Mouse (Mus musculus): ENCODE measurements at regions not wholly inside any gene's neighbourhood (a gene's known extent, or its start where the extent isn't known, plus 50 kb on each side); places are given as distances from the start of the nearest gene placed in this dataset.

DNA sequence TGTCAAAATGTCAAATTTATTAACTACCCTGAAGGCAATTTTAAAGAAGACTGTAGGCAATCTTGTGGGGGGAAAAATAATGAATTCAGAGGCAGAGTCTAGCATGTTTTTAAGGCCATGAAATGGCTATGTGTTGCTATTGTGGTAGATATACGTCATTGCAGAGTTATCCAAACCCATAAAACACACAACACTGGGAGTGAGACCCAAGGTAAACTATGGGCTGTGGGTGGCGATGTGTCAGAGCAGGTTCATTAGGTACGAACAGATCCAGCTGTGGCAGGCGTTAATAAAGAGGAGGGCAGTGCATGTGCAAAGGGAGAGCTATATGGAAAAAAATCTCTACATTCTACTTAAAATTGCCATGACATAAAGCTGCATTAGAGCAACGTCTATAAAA is 189.4 kb upstream of the Btg1 start:
- DNase-seq (ENCODE audit: low read depth): no peak

DNA sequence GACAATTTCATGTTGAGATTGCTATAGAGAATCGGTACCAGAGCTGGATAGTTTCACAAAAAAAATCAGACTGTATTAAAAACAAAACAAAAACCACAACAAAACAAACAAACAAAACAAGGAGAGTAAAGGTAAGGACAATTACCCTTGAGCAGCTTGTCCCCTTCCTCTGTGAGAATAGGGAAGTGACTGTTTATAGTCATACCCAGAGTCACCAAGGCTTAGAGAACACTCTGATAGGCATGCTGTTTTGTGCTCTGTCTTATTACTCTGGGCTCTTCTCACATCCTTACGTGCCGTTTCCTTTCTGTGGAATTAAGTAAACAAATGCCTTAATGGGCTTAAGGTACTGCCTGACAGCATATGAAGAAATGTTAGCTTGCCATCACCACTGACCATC is 186.7 kb upstream of the Btg1 start:
- DNase-seq (ENCODE audit: low read depth): no peak

DNA sequence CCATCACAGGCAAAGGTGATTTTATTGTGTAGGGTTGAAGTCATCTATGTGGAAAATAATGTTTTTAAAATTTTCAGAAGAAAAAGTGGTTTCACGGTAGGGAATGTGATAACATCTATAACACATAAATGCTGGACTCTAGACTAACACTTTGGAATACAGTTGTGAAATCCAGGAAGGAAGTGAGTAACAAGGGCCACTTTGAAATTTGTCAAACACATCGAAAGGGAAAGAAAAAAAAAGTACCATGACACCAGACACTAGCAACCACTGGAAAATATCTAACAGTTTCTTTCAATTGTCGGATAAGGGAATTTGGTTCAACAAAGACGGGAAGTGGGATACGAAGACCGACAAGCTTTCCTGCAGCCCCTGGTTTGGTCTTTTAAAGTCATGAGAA is 181.7 kb upstream of the Btg1 start:
- DNase-seq (ENCODE audit: low read depth): no peak

DNA sequence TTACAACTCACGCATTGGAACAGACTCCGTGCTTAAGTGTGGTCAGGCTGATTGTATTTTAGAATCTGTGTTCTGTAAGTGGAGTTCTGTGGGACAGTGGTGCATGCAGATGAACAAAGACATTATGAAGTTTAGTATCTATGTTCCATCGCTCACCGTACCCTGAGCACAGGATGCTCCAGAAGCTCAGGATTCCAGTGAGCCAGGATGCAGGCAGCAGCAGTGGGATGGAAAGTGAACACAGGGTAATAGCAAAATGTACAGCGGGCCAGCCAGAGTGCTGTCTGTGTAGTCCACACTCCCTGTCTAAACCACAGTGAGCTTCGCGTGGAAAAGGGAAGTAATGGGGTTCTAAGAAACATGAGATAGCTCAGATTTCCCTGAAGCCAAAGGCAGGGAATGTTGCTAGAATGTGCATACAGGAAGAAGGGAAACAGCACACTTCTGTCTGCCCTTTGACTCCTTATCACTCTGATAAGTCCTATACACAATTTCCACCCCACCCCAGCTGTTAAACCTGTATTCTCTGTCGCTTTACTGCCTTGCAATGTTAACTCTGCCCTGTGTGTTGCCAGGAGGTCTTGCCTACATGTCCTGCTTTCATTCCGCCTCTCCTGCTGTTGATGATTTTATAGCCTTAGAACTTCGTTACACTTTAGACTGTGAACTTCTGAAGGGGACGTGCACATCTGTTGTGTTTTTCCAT is 178.3 kb upstream of the Btg1 start:
- DNase-seq (ENCODE audit: low read depth): no peak

DNA sequence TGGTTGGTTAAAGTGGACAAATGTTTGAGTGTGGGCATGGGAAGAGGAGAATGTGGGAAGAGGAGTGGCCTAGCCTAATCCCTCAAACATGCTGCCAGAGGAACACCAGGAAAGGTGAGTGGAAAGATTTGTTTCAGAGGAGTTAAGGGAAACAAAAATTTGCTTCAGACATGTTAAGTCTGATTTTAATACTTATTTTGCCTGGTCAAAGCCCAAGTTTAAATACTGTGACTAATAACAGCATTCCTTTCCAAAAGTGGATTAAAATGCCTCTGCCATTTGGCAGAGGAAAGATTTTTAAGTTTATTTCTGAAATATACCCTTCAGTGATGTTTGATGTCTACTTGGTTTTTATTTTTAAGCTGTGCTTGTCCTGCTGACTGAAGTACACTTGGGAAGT is 174.6 kb upstream of the Btg1 start:
- DNase-seq (ENCODE audit: low read depth): no peak

DNA sequence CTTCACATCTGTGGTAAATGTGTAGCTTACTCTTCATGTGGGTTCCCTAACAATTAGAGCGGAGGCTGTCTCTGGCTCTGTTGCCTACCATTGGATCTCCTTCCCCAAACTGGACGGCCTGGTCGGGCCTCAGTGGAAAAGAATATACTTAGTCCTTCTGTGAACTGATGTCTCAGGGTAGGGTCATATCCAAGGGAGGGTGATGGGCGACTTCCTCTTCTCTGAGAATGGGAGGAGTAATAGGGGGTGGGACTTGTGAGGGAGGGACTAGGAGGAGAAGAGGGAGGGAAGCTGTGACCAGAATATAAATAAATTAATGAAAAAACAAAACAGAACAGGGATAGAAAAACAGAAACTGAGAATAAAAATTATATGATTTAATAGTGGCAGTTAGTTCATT is 166.5 kb upstream of the Btg1 start:
- DNase-seq (ENCODE audit: low read depth): no peak

DNA sequence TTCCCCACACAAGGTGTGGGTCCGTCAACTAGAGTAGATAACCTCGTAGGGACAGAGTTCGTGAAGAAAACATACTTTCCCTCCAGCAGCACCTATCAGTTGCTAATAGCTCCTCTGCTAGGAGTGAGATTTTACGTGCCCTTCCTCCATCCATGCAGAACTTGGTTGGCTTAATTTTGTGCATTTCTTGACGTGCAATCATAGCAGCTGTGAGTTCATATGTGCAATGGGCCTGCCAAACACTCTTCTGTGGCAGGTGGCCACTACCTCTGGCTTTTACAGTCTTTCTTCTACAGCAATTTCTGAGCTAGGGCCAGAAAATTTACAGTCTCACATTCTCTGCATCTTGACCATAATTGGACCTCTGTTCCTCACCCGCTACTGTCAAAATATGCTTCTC is 161.9 kb upstream of the Btg1 start:
- no peak for DNase-seq (ENCODE audit: low read depth)

DNA sequence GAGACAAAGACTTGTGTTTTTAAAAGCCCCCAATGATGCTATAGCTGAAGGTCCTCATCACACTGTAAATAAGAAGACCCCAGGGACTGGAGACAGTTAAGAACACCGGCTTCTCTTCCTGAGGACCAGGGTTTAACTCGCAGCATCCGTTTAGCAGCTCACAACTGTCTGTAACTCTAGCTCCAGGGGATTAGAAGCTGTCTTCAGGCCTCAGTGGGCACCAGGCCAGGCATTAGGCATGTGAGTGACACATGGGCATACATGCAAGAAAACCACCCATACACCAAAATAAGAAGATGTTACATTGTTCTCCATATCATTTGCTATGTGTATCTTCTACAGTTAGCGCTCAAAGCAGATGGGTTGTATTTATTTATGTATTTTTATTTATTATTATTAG is 158.3 kb upstream of the Btg1 start:
- DNase-seq (ENCODE audit: low read depth): no peak

DNA sequence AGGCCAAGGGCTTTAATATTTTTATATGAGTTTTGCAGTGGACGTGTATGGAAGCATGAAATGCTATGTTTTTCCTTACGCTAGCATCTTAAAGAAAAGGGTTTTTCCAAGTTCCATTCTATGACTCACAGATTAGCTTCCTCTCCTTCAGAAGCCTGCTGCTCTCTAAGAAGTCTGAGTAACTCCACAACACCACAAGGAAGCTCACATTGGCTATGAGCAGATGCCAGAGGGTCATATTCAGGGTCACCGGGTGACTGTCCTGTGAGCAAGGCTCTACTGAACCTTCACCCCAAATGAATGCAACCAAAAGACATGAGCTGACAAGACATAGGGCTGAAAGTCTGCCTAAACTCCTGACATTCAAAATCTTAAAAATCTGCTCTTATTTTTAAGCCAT is 157.6 kb upstream of the Btg1 start:
- DNase-seq (ENCODE audit: low read depth): no peak

DNA sequence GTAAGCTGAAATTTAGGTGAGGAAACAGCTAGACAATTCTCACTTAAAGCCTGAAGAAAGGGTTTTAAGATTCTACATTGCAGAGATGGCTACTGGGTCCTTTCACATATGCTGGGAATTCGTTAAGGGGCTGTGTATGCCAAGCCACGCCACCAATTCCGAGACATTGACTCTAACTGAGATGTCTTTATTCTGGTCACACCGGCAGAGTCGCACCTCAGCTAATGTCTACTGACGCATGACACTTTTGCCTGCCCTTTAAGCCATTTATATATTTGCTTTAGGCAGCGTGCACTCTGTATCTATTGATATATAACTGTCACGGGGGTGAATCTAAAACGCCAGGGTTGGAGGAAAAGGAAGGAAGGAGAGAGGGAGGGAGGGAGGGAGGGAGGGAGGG is 156.7 kb upstream of the Btg1 start:
- DNase-seq (ENCODE audit: low read depth): no peak

DNA sequence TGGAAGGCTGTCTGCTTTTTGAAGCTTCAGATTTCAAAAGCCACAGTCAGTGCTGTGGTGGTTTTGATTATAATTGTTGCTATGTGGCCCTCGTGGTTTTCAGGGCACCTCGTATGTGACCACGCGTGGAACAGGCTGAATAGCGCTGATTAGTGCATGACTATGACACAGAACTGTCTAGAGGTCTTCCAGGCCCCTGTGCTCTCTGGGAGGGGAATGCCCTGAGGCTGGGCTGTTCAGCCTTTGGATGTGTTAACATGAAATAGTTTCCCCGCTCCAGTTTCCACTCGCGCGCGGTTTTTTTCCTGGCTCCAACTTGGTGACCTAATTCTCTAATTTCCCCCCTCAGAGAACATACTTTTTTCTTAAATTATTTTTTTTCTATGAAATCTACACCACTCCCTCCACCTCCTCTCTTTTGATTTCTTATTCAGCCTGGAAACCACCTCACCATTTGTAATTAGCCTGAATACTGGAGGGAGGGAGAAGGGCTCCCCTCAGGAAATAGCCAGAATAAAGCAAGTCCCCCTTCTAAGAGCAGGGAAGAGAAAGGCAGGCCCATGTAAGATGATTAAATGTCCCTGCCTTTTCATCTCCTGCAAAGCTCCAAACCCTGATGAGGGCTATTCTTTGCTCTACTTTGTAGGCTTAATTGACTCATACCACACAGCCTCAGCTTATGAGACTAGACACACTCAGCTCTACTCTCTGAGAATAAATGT is 156.0 kb upstream of the Btg1 start:
- DNase-seq (ENCODE audit: low read depth): no peak

DNA sequence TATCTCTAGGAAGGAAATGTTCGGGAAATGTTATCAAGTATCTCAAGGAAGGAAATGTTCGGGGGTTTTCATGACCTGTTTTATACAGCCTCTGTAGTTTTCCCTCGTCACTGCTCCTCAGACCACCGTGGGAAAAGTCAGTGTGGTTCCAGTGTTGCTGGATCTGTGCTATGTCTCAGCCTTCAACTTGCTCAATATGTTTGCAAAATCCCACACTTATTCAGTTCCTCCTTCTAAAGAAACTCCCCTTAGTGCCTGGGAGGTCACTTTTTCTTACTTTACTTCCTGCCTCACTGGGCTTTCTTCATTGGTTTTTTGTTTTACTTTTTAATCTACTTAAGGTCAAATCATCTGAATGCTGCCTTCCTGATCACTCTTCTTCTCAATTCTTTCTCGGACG is 150.8 kb upstream of the Btg1 start:
- DNase-seq (ENCODE audit: low read depth): no peak

DNA sequence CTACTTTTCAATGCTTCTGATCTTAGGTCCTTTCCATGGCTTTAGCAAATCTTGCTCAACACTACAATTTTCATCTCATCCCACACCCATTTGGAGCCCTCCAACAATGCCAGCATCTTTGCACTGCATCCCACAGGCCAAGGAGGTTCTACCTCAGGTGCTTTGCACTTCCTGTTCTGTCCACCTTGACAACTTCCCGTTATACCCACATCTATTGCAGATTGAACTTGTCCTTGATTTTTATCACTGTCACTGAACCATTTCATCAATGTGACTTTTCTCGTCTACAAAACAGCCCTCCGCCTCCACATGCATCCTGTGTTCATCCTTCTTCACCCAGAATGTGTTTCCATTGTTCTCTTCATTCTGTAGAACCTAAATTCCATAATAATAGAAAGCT is 150.0 kb upstream of the Btg1 start:
- DNase-seq (ENCODE audit: low read depth): no peak

DNA sequence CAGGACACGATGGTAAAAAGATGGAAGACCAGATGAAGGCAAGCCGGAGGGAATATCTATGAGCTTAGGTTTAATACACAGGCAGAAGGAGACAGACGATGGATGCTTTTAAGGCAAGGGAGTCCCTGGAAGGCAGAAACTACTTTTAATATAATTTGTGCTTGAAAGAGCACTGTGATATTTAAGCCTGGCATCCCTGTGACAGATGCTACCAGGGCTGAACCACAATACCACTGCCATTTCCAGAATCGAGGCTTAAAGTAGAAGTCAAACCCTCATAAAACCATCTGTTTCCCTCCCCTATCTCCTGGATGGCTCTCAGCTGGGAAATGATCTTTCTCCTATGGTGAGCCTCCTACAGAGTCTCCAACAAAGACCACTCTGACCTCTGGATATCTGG is 149.1 kb upstream of the Btg1 start:
- DNase-seq (ENCODE audit: low read depth): no peak

DNA sequence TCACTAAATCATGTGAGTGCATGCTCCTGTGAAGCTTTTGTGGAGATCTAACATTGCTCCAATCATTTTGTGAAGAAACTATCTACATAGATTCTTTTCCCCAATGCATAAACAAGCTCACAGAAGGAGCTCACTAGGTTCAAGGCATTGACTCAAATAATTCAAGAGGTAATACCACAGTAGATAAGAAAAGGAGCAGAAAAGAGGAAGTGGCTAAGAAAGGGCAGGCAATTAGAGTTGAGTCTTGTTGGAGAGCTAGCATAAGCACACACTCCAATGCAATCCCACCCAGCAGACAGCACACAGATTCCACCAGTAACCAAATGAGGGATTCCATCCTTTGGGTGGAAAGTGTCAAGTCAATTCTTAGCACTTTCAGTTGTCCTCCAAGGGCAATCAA is 145.3 kb upstream of the Btg1 start:
- DNase-seq (ENCODE audit: low read depth): no peak

DNA sequence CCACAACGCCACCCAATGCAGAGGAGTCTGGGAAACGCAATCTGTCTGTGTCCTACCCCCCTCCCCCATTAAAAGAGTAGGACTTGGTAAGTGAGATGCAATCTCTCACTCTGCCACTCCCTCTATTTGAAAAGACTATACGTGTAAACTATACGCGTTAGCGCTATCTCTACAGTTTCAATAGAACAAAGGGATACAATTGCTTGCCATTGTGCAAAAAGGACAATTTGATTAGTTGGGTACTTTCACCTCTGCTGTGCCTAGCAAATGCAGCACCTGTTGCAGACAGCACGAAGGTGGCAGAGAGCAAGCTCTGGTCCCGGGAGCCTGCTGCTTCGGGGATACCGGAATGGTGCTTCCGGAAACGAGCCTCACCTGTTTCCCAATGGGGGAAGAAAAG is 137.5 kb upstream of the Btg1 start:
- DNase-seq (ENCODE audit: low read depth): no peak

DNA sequence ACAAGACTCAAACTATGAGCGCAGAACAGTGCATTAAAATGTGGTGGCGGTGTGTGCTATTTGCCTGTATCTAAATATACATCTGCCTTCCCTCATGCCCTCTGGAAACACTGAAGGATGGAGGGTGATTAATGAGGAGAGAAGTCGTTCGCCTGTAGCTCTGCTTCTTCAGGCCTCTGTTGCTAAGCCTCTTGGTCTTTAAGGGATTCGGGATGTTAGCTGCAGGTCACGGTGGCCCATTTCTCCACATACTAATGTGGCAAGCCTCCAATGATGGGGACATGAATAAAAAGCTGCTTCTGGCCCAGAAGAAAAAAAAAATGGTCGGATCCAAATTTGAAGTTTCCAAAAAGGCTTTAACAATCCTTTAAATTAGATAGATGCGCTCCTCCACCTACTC is 137.0 kb upstream of the Btg1 start:
- DNase-seq (ENCODE audit: low read depth): no peak

DNA sequence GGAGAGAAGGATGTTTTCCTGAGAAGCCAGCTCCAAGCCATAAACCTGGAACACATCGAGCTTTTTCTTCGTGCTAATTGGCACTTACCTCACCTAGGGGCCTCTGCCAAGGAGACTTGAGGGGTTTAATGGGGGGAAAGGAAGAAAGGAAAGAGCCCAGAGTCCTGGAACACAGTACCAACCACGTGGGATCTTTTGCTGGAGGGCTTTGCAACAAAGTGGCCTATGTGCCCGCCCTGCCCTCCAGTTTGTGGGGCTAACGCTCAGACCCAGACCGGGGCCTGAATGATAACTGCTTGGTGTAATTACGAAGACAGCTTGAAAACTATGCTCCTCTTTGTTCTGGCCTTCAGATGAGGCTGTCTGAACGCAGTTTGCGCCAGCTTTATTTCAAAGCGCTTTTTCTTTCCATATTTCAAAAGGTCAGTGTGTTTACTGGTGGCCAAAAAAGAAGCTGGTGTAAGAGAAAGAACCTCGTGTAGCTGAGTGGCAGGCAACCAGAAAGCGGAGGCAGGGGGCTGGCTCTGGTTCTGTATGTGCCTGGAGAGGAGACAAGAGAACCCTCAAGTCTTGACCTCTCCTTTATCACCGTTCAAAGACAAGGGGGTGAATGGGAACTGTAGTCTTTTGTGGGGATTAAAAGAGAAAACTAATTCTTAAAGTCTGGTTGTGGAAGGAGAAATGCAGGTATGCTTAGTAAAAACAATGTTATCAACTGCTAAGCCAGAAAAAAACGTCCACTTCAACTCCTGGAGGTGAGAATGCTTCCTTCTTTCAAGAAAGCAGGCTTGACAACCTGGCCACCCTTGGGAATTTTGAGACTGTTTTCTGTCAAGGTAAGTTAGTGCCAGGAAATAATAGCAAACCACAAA is 136.1 kb upstream of the Btg1 start:
- no peak for DNase-seq (ENCODE audit: low read depth)

DNA sequence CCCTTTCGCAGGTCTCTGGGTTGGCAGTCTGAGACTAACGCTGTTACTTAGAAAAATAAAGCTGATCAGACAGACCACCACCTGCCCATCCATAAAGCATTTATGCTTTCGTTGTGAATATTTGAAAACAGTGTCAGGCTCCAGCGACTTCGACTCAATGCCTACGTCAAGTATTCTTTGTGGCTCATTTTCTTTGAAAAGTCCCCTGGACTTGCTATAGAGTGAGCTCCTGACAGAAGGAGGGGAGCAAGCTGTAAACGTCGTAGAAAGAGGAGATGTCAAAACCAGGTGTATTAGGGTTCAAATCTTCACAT is 135.5 kb upstream of the Btg1 start:
- DNase-seq (ENCODE audit: low read depth): no peak

DNA sequence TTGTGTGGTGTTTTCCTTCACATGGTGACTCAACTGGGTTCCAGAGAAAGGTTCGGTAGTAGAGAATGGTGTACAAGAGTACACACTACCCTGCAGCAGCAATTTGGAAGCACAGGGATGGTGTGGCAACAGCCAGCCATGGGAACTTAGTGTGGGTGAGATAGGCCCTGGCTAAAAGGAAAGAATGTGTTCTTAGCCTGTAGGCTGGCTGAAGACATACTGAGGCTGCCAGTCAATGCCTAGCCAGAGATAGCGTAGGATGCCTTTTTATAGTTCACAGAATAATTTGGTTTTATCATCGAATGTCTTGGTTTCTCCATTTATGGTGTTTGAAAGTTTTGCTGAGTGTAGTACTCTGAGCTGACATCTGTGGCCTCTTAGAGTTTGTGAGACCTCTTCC is 130.1 kb upstream of the Btg1 start:
- DNase-seq (ENCODE audit: low read depth): no peak

DNA sequence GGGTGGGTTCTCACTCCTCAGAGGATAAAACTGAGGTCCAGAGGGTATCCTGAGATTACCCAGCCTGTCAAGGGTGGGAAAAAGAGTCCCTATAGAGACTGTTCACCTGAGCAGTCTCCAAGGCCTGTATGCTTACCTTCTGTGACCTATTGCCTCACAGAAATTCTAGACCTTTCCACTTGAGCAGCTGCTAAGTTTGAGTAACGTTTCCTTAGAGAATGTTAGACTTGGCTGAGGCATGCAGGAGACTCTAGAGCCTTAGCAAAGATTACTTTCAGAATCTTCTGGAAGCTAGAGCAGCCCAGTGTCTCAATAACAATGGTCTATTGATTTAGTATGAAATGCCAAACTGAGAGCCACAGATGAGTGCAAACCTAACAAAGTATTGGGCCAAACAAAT is 123.1 kb upstream of the Btg1 start:
- no peak for DNase-seq (ENCODE audit: low read depth)

DNA sequence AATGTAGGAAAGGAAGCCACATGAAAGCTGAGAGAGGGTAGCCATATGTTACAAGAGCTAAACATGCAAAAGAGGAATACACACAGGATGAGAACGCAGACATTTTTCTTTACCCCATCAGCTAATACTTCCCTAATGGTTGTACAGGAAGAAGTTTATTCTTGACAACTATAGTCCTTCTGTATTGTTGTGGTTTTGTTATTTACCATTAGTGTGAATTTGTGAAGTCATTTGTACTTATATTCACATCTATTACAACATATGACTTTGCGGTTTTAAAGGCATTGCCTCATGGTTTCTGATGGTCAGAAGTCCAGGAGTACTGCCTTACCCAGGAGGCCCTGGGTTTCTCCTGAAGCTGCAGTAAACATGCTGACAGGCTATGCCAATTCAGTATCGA is 120.1 kb upstream of the Btg1 start:
- DNase-seq (ENCODE audit: low read depth): no peak

DNA sequence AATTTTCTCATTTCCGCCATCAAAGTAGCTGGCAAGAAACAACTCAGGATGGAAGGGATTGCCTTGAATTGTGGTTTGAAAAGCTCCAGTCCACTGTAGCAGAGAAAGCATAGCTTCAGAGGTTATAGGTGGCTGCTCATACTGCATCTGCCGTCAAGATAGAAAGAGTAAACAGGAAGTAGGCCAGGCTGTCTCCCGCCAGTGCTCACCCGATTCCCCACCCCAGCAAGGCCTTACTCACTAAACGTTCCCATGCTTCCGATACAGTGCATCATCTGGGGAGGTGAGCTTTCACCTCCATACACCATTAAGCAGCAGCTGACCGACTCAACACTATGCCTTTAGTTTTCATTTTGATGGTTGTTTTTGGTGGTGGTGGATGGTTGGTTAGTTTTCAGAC is 119.3 kb upstream of the Btg1 start:
- no peak for DNase-seq (ENCODE audit: low read depth)

Measured in gonadal fat pad, adult 2 months (tissue).